Mouse (Mus musculus): Measurements from ENCODE around the gene Avil.

Gene Avil

DNA sequence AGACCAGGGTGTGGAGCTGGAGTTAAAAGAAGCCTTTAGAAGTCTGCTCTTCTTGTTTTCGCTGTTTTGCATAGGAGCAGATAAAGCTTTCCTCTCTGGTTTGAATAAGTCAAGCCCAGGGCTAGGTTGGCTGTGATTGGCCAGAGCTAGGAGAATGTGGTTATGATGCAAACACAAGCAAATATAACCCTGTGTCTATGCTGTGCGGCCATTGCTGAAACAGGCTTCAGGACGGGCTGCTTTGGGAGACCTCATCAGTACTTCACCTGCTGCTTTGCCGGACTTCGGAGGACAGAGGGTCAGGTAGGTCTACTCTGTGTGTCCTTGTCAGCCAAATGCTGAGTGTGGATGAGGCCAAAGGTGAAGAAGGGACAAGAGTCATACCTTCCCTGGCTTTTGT is at the start of gene Avil:
TSS of gene Avil (plus strand) at position 181 of the 400 bp plus-strand sequence.
- DNase-seq (ENCODE audit: low read depth, low spot score): no peak
- Histone ChIP-seq H3K27me3 (ENCODE audit: control insufficient read depth, insufficient read depth, low read length, poor library complexity, severe bottlenecking) (no peaks in the 10 kb centered on the region), H3K36me3 (ENCODE audit: control insufficient read depth, insufficient read depth, low read length, poor library complexity, severe bottlenecking) (peaks cover 8% of the 10 kb centered on the region)

DNA sequence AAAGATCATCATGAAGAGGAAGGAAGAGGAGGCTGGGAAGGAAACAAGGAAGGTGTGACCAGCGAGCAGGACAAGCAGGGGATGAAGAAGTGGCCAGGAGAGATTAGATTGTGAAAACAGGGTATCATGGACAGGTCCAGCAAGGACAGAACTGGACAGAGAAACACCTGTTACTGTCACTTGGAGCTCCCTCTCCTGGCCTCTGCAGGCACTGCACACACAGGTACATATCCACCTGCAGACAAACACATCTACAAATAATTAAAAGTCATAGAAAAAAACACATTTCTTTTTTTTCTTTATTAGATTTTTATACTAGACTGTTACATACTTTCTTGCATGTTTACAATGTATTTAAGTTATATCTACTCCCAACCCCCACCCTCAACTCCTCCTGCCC is 48.1 kb upstream of the Avil start:
- no peak for DNase-seq (ENCODE audit: low read depth, low spot score)
- no peaks in the 10 kb centered on the region for H3K36me3 ChIP-seq (ENCODE audit: control insufficient read depth, insufficient read depth, low read length, poor library complexity, severe bottlenecking)

DNA sequence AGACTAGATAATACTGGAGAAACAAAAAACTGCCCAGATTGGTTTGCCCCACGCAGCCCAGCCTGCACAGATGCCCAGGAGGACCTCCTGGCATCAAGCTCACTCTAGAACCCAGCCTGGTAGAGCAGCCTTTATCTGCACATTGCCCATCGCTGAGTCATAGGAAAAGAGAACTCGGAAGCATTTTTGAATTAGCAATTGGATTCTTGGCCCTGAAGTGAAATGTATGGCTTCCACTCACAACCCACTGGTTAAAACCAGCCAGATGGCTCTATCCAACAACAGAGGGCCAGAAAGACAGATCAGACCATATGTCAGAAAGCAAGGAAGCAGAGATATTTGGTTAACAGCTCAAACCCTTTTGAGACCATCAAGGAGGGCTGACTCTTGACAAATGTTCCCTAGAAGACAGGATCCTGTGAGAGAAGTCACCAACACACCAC is 47.5 kb upstream of the Avil start:
- H3K36me3 ChIP-seq (ENCODE audit: control insufficient read depth, insufficient read depth, low read length, poor library complexity, severe bottlenecking): no peaks in the 10 kb centered on the region
- DNase-seq (ENCODE audit: low read depth, low spot score): no peak
- no peaks in the 10 kb centered on the region for H3K27me3 ChIP-seq (ENCODE audit: control insufficient read depth, insufficient read depth, low read length, poor library complexity, severe bottlenecking)

More for the DNA sequence above, 48.1 kb upstream of the Avil start:
- H3K27me3 ChIP-seq (ENCODE audit: control insufficient read depth, insufficient read depth, low read length, poor library complexity, severe bottlenecking): no peaks in the 10 kb centered on the region

DNA sequence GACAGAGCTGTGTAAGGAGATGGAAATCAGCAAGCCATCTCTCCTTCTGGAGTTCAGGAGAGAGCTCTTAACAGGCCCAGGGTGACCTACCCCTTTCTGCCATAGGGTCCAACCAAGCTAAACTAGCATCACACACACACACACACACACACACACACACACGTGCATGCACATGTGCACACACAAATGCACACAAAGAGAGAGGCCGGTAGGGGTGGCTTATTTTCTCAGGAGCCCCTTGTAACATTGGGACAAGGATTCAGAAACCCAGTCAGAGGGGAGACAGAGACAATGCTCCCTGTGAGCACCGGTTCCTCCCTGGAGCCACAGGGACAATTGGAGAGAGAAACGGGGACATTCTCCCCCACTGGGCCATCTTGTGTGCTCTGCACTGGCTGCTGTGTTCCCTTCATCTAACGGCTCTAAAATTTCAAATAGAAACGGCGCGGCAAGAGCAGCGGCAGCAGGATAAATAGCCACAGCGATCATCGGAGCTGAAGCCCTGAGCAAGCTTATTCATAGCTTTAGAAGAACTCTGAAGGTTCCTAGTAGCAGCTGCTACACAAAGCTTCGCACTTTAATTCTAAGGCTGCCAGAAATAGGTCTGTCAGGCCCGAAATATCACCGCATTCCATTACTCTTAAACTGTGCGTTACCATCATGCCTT is 43.7 kb upstream of the Avil start:
- Histone ChIP-seq H3K27me3 (ENCODE audit: control insufficient read depth, insufficient read depth, low read length, poor library complexity, severe bottlenecking) (no peaks in the 10 kb centered on the region), H3K36me3 (ENCODE audit: control insufficient read depth, insufficient read depth, low read length, poor library complexity, severe bottlenecking) (no peaks in the 10 kb centered on the region)
- DNase-seq (ENCODE audit: low read depth, low spot score): no peak

DNA sequence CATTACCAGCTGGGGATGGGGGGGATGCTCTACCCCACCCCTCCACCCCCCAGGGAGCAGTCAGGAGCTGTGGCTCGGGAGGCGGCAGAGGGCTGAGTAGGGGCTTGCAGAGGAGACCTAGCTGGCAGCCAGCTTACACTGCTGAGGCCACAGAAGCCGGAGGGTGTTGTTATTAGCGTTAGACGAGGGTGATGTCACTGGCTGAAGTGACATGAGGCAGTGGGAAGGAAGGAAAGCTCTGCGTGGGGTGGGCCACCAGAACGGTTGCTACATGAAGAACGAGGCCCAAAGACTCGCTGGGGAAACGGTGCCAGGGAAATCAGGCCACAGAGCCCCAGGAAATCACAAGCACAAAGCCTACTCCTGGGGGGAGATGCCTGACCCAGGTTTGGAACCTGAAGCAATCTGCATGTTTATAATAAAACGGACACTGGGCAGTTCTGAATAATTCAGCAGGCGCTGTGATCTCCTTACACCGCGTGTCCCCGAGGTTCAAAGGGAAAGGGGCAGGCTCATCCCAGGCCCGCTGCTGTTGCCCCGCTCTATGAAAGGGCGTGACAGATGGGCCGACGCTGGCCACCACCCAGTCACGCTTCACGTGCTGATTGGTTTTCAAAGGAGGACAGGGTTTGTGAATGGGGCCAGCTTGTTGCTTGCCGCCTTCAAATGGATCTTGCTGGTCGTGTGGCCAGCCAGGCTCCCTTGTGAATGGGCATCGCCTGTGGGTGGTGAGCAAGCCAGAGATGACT is 43.0 kb upstream of the Avil start:
- DNase-seq (ENCODE audit: low read depth, low spot score): no peak
- H3K36me3 ChIP-seq (ENCODE audit: control insufficient read depth, insufficient read depth, low read length, poor library complexity, severe bottlenecking): no peaks in the 10 kb centered on the region
- H3K27me3 ChIP-seq (ENCODE audit: control insufficient read depth, insufficient read depth, low read length, poor library complexity, severe bottlenecking): no peaks in the 10 kb centered on the region

DNA sequence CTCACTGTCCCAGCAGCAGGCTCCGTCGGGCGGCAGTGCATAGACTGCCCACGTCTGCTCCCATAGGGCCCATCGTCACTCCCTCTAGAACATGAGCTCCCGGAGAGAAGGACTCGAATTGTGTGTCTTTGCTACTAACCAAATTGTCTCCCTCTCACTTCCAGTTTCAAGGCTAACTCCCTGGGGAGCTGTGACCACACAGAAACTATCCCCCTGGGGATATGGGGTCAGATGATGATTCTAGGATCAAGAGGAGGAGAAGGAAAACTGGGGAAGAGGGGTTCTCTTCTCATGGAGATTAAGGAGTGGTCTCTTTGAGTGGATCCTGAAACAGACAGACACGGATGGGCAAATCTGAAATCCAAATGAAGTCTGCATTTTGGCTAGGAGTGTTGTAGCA is 40.0 kb upstream of the Avil start:
- no peak for DNase-seq (ENCODE audit: low read depth, low spot score)

DNA sequence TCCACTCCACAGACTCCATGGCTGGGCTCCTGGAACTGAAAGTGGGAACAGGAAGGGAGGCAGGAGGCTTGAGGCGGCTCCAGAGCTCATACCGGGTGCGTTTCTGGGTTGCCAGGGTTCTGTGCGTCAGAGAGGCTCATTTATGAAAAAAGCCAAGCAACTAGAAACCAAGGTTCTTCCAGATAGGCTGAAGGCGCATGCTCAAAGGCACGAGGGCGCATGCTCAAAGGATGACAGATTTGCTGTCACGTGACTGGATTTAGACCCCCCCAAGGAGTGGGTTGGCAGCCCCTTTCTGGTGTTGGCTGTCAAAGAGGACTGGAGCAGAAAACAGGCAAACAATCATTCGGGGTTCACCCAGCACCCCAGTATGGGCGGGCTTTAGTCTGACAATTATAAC is 38.8 kb upstream of the Avil start:
- no peaks in the 10 kb centered on the region for H3K36me3 ChIP-seq (ENCODE audit: control insufficient read depth, insufficient read depth, low read length, poor library complexity, severe bottlenecking)
- DNase-seq (ENCODE audit: low read depth, low spot score): no peak
- H3K27me3 ChIP-seq (ENCODE audit: control insufficient read depth, insufficient read depth, low read length, poor library complexity, severe bottlenecking): no peaks in the 10 kb centered on the region

More for the DNA sequence above, 40.0 kb upstream of the Avil start:
- Histone ChIP-seq H3K27me3 (ENCODE audit: control insufficient read depth, insufficient read depth, low read length, poor library complexity, severe bottlenecking) (no peaks in the 10 kb centered on the region), H3K36me3 (ENCODE audit: control insufficient read depth, insufficient read depth, low read length, poor library complexity, severe bottlenecking) (no peaks in the 10 kb centered on the region)

DNA sequence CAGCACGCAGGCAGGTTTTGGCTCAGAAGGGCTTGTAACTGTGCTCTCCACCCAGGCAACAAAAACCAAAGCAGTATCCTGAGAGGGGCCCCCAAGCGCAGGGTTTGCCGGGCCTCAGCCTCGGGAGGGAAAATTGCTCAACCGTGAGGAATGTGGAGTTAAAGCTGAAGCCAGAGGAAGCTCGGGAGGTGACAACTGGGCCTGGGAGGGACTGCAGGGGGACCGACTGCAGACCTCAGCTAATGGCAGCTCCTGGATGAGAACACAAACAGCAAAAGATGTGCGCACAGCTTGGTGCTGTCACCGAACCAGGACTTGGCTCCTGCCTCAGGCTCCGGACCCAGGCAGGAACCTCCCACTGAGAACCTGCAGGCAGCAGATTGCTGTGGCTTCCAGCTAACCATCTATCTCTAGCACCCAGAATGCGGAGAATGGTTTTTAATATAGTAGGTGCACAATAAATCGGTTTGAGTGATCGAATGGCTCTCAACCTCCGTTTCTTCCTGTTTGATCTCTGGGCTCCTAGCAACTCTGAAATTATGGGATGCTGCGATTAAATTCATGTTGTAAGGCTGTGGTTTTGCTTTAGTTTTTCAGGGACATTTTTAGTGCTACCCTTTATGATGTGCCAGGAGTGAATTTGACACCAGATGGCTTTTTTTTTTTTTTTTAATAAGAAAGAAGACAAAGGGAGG is 38.1 kb upstream of the Avil start:
- DNase-seq (ENCODE audit: low read depth, low spot score): no peak
- no peaks in the 10 kb centered on the region for H3K27me3 ChIP-seq (ENCODE audit: control insufficient read depth, insufficient read depth, low read length, poor library complexity, severe bottlenecking)

DNA sequence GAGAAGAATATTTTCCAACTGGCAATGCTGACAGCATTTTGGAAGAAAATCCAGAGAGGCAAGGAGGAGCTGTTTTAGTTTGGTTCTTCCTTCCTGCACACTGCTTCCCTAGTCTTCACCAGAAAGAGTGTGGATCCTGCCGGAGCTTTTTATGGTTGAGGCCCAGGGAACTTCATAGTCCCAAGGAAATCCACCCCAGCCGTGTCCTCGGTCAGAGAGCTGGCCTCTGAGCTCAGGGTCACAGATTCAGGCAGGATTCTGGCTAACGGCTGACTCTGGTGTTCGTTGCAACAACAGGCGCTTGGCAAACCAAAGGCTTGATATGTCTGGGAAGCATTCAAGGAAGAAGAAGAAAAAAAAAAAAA is 37.6 kb upstream of the Avil start:
- no peak for DNase-seq (ENCODE audit: low read depth, low spot score)
- no peaks in the 10 kb centered on the region for H3K36me3 ChIP-seq (ENCODE audit: control insufficient read depth, insufficient read depth, low read length, poor library complexity, severe bottlenecking)
- H3K27me3 ChIP-seq (ENCODE audit: control insufficient read depth, insufficient read depth, low read length, poor library complexity, severe bottlenecking): no peaks in the 10 kb centered on the region

More for the DNA sequence above, 38.1 kb upstream of the Avil start:
- H3K36me3 ChIP-seq (ENCODE audit: control insufficient read depth, insufficient read depth, low read length, poor library complexity, severe bottlenecking): no peaks in the 10 kb centered on the region

DNA sequence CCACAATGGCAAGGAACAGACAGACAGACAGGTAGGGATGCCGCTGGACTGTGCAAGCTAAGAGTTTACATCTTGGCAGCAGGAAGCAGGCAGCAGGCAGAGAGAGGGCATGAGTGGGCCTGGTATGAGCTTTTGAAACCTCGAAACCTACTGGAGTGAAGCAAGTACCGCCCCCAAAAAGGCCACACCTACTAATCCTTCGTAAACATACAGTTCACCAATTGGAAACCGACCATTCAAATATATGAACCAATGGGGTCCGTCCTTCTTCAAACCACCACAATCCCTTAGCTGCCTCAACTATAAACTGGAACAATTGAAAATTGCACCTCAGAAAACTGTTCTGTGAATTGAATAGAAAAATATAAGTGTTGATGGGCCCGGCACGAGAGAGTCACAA is 36.7 kb upstream of the Avil start:
- Histone ChIP-seq H3K27me3 (ENCODE audit: control insufficient read depth, insufficient read depth, low read length, poor library complexity, severe bottlenecking) (no peaks in the 10 kb centered on the region), H3K36me3 (ENCODE audit: control insufficient read depth, insufficient read depth, low read length, poor library complexity, severe bottlenecking) (no peaks in the 10 kb centered on the region)
- no peak for DNase-seq (ENCODE audit: low read depth, low spot score)

DNA sequence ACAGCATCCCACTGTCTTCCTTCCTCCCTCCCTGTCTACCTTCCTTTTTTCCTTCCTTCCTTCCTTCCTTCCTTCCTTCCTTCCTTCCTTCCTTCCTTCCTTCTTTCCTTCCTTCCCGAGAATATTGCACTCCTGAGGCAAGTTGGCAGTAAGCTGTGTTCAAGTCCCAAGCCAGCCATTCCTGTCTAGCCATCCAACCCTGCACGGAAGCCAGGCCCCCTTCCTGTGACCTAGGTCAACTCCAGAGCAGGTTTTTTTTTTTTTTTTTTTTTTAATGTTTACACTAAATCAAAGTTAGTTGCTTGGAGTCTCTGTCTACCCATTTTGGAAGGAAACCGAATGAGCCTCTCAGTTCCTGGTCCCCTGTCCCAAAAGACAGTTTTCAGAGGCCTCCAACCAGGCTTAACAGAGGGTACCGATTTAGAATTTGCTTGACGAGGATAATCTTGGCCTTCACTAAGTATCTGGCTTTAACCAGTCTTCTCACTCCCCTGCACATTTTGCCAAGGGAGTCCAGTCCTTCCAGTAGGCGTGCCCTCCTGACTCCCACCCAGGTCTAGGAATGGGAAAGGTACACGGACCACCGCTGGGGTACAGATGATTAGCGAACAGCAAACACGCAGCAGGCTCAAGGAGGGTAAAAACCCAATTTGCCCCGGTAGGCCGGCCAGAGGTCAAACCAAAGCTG is 29.0 kb upstream of the Avil start:
- H3K27me3 ChIP-seq (ENCODE audit: control insufficient read depth, insufficient read depth, low read length, poor library complexity, severe bottlenecking): no peaks in the 10 kb centered on the region
- H3K36me3 ChIP-seq (ENCODE audit: control insufficient read depth, insufficient read depth, low read length, poor library complexity, severe bottlenecking): no peaks in the 10 kb centered on the region
- DNase-seq (ENCODE audit: low read depth, low spot score): no peak

DNA sequence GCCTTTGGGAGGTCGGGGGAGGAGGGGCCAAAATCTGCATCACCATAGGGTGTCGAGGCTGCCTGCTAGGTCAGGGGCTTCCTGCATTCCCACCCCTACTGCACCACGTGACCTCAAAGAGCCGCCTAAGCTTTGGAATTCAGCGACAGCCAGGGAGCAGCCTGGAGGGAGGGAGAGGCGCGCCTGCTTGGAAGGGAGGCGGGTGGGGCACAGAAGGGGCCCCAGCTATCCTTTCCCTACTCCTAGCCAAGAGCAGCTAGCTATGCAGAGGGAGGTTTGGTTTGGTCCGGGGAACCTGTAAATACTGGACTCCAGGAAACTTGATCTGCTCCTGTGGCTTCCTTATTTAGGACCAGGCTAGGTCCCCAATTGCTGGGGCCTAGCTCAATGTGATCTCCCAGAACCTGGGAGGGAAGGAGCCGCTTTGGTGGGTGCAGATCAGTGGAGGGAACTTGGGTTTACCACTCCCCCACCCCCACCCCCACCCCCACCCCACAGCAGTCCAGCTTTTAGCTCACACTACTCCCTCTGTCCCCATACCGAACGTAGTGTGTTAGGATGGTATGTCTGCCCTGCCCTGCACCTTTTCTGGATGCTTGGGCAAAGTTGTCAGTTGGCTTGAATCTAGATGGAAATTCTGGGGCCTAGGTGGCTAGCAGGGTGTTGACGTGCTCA is 28.3 kb upstream of the Avil start:
- Histone ChIP-seq H3K36me3 (ENCODE audit: control insufficient read depth, insufficient read depth, low read length, poor library complexity, severe bottlenecking) (no peaks in the 10 kb centered on the region), H3K27me3 (ENCODE audit: control insufficient read depth, insufficient read depth, low read length, poor library complexity, severe bottlenecking) (no peaks in the 10 kb centered on the region)
- DNase-seq (ENCODE audit: low read depth, low spot score): no peak

DNA sequence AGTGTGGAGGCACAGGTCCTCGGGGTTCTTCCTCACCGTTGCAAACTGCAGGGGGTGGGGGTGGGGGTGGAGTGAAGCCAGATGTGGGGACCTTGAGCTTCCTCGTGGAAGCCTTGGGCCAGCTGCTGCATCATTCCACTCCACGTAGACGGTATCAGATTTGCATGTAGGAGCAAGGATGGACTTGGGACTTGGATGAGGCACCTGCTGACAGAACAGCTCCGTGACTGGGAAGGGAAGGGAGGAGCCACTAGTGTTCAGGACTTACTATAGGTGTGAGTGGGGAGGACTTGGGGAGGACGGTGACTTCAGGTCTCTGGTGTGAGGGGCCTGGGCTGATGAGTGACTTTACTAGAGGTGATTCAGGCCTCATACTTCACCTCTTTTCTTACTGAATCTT is 27.5 kb upstream of the Avil start:
- Histone ChIP-seq H3K36me3 (ENCODE audit: control insufficient read depth, insufficient read depth, low read length, poor library complexity, severe bottlenecking) (no peaks in the 10 kb centered on the region), H3K27me3 (ENCODE audit: control insufficient read depth, insufficient read depth, low read length, poor library complexity, severe bottlenecking) (no peaks in the 10 kb centered on the region)
- DNase-seq (ENCODE audit: low read depth, low spot score): no peak

DNA sequence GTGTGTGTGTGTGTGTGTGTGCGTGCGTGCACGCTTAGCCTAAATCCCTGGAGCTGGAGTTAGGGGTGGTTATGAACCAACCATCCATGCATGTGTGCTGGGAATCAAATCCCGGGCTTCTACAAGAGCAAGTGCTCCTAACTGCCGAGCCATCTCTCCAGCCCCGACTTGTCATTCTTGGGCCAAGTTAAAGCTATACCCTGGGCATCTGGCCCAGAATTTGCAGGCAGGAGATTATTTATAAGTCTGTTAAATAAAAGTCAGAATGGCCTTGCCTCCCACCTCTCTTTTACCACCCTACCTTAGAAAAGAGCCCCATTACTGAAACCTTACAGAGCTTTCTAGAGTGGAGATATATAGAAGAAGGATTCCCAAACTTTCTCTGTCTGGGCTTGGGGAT is 24.8 kb upstream of the Avil start:
- no peaks in the 10 kb centered on the region for H3K36me3 ChIP-seq (ENCODE audit: control insufficient read depth, insufficient read depth, low read length, poor library complexity, severe bottlenecking)
- DNase-seq (ENCODE audit: low read depth, low spot score): no peak
- H3K27me3 ChIP-seq (ENCODE audit: control insufficient read depth, insufficient read depth, low read length, poor library complexity, severe bottlenecking): no peaks in the 10 kb centered on the region
